Mouse (Mus musculus) brain, embryonic 14.5 days (tissue): ENCODE measurements around the gene Pih1h3b. TPM values are rescaled to one million over a fixed set of nuclear protein-coding genes. Genes with fewer than 3 reads are reported as not detected.

Experiments
- DNase-seq: peaks from one replicate; pipeline ENCODE4 v3.0.0-alpha.2; 2011; ENCODE audit warnings: low read depth
- CTCF ChIP-seq: fragments of 200-500 bp; IDR thresholded peaks from 2 replicates; pipeline ENCODE4 v1.5.1; 2012; ENCODE audit warnings: inconsistent platforms, mild to moderate bottlenecking, moderate library complexity, borderline replicate concordance; ENCODE audit not compliant: insufficient read depth, insufficient read length; ENCODE audit errors: extremely low read depth
- POLR2A ChIP-seq: fragments of 200-500 bp; IDR thresholded peaks from 2 replicates; pipeline ENCODE4 v1.6.1; 2012; ENCODE audit warnings: mild to moderate bottlenecking, inconsistent platforms, borderline replicate concordance; ENCODE audit not compliant: poor library complexity, insufficient read depth, insufficient read length, severe bottlenecking; ENCODE audit errors: extremely low read depth
- polyA plus RNA-seq: library from polyadenylated mRNA; depleted of rRNA; stranded (reverse); fragments of >200 nt; gene quantifications from 2 replicates; pipeline ENCODE4 v1.2.3, GENCODE M21; 2012; rRNA removed

Pih1h3b gene
- not detected in 2 replicates for polyA plus RNA-seq

- peak; percentile 58 for DNase-seq
- TF ChIP-seq POLR2A (no peak), CTCF (no peak)
These were observed at the start of gene Pih1h3b, which contains the start of gene Nup62cl for GRCm38 (mm10) chrX:140062135-140062975. Gene Pih1h3b (plus strand): TSS chrX:140062879. Gene Nup62cl (minus strand): TSS chrX:140062712.

DNA sequence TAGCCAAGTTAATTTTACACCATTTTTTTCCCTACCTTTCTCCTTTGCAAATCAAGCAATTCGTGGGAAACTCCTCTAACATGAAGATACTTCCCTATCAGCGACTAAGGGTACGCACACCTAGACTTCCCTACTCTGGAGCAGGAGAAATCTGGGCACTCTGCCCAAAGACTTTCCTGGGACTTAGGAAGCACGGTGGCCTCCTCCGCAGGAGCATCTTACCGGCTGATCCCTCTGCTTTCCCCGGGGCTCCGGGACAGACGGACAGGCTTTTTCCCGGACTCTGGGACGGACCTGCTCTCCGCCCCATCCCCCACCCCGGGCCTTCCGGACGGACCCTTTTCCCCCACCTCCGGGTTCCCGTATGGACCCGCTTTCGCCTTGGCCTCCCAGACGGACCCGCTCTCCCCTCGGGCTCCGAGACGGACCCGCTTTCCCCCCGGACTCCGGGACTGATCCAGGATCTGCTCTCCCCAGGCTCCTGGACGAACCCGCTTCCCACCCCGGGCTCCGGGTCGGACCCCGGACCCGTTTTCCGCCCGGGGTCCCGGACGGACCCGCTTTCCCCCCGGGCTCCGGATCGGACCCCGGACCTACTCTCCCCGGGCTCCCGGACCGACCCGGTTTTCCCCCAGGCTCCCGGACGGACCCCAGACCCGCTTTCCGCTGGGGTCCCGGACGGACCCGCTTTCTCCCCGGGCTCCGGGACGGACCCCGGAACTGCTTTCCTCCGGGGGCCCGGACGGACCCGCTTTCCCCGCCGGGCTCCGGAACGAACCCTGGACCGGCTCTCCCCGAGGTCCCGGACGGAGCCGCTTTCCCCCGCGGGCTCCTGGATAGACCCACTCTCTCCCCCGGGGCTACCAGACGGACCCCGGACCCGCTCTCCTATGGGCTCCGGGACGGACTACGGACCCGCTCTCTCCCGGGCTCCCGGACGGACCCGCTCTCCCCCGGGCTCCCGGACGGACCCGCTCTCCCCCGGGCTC is 1.5 kb upstream of the Pih1h3b start:
- TF ChIP-seq CTCF (no peak), POLR2A (no peak)
- peak; percentile 30 for DNase-seq

DNA sequence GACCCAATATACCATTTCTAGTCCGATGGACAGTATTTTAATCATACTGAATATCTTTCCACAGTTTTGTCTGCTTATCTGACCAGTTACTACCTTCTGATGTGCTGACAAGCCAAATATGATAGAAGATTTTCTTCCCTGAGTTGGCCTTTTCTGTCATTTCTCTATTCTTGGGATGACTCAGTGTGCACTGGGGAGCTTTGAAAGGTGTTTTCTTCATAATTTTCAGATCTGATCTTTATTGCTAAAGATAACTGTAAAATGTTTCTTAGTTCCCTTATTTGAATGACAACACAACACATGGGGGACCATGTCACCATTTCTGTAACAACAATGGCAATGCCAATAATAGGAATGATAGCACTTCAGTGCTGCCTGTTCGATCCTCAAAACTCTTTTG is 19.9 kb downstream of the Pih1h3b start:
- no peak for TF ChIP-seq POLR2A
- TF ChIP-seq CTCF, result no peak
- DNase-seq, result no peak

DNA sequence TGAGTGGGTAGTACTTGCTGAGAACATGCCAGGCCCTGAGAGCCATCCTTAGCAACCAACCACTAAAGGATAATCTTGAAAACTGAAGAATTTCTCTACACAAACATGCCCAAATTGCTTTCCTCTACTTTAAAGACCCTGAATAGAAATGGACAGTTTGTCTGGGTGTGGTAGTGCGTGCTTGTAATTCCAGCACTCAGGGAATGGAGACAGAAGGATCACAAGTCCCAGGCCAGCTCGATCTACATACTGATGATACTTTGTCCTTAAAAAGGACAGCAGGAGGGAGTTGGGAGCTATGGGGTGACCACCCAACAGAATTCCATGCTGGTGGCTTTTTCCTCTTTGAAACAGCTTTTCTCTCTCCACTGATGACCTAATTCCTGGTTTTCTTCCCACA is 31.4 kb downstream of the Pih1h3b start:
- no peak for DNase-seq
- TF ChIP-seq POLR2A (no peak), CTCF (no peak)

Other genes starting within 250 kb of the Pih1h3b start
- 4.5 and 5.8 TPM in 2 replicates for gene Morc4, start 191.2 kb upstream of the Pih1h3b start, polyA plus RNA-seq
- 5.0 and 6.2 TPM in 2 replicates for gene Rbm41, start 64.3 kb upstream of the Pih1h3b start, polyA plus RNA-seq
- gene Nup62cl, start 167 bp upstream of the Pih1h3b start, polyA plus RNA-seq, result 3.7 and 5.9 TPM in 2 replicates